Mouse (Mus musculus) spleen, postnatal 10 days (tissue): ENCODE data around the gene Acat2.
"Not testable (repeated sequence)": the region's sequence is repeated elsewhere in the genome, so short reads cannot be mapped to it uniquely, and the experiment has no call there.

Experiments used
- DNase-seq, 2 experiments: peaks; one replicate each; pipeline ENCODE4 v3.0.0; 2021 to 2022; ENCODE audit warnings: low spot score in 2 of 2

The Acat2 gene

DNA sequence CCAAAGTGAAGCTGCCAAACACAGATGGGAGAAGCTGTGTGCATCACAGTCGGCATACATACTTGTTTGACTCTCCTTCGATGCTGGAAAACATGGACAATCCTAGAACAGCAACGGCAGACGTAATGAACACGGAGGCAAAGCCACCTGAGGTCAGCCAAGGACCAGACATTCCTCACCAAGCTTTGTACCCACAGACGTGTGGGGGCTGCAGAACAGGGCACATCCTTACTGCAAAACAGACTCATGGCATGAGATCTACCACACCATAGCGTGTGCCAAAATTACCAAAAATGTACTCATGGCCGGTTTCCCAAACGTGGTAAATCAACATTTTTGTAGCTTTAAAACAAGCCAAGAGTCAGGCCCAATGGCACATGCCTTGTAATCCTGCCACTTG, 54.1 kb downstream of the Acat2 start:
- no peak for DNase-seq

DNA sequence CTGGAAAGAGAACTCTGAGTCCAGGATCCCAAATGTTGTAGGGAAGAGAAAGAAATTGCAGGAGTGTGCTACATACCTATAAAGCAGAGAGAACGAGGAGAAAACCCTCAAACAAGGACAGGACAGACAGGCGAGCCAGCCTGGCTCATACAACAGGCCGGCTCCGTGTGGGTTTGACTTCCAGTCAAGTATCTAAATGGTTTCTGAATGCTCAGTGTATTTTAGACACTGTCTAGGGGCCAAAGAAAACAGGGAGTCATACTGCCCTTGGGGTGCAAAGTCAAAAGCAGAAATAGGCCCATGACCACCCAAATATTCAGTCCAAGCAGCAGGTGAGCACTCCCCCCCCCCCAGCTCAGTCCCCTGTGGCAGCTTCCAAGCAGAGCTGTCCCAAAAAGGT, 54.7 kb downstream of the Acat2 start:
- no peak for DNase-seq

- no peak for DNase-seq
Observed at GRCm38 (mm10) chr17:12904349-12904748, 56.2 kb downstream of the Acat2 start.

DNA sequence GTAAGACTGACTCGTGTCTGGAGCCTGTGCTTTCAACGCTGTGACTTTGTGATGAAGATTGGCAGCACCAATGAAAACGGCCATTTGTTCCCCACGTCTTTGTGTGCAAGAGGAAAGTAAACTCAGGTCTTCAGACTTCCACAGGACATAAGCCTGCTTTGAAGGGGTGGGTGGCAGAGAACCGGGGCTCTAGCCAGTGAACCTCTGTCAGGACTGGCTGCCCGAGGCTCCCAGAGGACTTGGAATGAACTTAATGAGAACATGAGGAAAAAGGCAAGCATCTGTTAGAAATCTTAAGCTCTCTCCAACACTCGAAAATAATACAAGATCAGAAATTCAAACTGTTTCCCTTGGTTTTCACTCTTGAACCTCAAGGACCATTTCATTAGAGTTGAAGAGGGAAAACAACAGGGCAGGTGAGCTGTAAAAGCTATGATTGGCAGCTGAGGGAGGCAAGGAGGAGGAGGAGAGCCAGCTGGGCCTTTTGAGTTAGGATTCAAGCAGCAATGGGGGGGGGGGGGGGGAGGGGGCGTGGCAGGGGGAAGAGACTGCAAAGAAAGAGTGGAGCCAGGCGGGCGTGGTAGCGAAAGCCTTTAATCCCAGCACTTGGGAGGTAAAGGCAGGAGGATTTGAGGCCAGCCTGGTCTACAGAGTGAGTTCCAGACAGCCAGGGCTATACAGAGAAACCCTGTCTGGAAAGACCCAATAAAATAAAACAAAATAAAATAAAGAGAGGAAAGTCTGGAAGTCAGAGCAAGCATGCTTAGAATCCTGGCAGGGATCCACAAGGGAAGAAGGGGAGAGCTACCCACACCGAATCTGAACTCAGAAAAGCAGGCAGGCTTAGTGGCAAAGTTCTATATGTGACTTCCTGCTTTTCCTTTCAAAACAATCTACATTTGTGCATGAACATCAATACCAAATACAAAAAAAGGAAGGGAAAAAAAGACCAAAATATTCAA, 56.9 kb downstream of the Acat2 start:
- DNase-seq, result no peak

DNA sequence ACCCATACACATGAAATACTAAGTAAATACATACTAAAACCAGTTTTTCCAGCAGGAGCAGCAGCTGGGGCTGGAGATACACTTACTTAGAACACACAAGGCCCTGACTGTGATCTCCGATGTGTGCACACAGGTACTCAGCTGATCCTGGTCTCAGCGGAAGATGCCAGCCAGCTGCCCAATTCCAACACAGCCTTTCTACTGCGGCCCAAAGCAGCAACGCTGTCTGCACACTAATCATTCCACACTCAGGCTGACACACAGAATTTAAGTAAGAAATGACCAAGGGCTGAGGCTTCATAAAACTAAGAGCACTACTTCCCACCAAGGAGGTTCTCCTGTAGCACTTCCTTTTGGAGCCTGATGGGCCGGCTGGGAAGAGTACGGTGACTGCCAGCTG, 58.3 kb downstream of the Acat2 start:
- no peak for DNase-seq

- not testable (repeated sequence) for DNase-seq
Observed at GRCm38 (mm10) chr17:12898607-12899006, 61.9 kb downstream of the Acat2 start.

GRCm38 (mm10) chr17:12897674-12898073, 62.9 kb downstream of the Acat2 start:
- DNase-seq, result no peak
